9 mouse cellular contexts compared by ENCODE assay signal in the genomic region with DNA sequence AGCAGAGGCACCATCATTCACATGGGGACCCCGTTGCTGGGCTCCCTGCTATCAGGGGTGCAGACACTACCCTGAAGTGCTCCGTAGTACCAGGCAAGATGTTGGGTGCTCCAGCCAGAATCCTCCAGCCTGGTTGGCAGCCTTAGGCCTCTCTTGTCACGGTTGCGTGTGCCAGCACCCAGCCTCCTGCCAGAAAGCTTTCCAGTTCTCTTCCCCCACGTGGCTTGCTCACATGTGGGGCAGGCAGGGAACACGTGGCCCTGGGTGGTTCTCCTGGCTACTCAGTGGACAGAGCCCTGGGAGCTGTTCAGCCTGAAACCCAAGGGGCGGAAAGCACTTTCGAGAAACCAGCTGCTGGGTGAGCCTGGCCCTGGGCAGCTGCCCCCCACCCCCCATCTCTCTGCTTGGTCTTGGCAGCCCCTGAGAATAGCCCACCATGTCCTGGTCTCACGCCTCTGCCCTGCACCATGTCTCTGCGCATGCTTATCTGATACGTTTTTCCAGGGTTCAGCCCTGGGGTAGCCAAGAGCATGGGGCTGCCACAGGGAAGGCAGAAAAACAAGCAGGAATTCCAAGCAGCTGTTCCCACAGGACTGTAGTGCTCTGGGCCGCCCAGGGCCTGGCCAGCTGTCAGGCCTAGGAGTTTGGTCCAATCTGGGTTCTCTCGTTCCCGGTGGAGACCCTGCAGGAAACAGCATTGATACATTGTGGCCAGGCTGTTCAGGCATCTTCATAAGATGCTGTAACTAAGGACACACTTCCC. TPM values are rescaled to one million over a fixed set of nuclear protein-coding genes. Genes with fewer than 3 reads are reported as not detected.
DNase-seq lines count a peak whose midpoint lies in the region; ATAC-seq and TF ChIP-seq lines count a peak whose summit lies in the region.
"Had no signal": no experiment of that assay in that cellular context is flagged by ENCODE, and none has a peak within 500 bp of the region (broad histone marks: within the 10 kb centered on the region; RNA-seq: fewer than 3 reads in every experiment).

No protein-coding gene starts in this region.

- TF ChIP-seq POLR2A in spleen, adult 2 months (IDR thresholded peaks at IDR 0.05; ENCODE audit: low read depth, low read length): no peak

- no peak overlapping the region for H3K9ac ChIP-seq in forebrain, embryonic 15.5 days (replicated peaks)
- no peak overlapping the region for H3K9ac ChIP-seq in heart, embryonic 16.5 days (ENCODE audit: low read length)

- H3K4me2 ChIP-seq in forebrain, embryonic 15.5 days (replicated peaks): no peak overlapping the region
- no peak overlapping the region for H3K4me2 ChIP-seq in heart, embryonic 16.5 days (ENCODE audit: low read depth, low read length)

- ATAC-seq in forebrain, embryonic 15.5 days (replicated peaks): peak; percentile 70; the same call in 1 of the 2 replicates
- peak; percentile 76 for ATAC-seq in heart, embryonic 16.5 days (replicated peaks; ENCODE audit: extremely low read depth, insufficient read depth, low FRiP score)

- H3K4me3 ChIP-seq in spleen, adult 2 months (ENCODE audit: extremely low read depth, insufficient read depth, insufficient read length): no peak overlapping the region
- no peak overlapping the region for H3K4me3 ChIP-seq in forebrain, embryonic 15.5 days
- H3K4me3 ChIP-seq in heart, embryonic 16.5 days (ENCODE audit: low read length): no peak overlapping the region
- H3K4me3 ChIP-seq: megakaryocyte, embryonic 14.5 days had no signal

- no peaks in the 10 kb centered on the region for H3K27me3 ChIP-seq in spleen, adult 2 months (ENCODE audit: control insufficient read depth, insufficient read depth, low read length)
- H3K27me3 ChIP-seq in forebrain, embryonic 15.5 days: no peaks in the 10 kb centered on the region
- H3K27me3 ChIP-seq in heart, embryonic 16.5 days (ENCODE audit: control insufficient read depth, insufficient read depth, low read length): peaks cover 4% of the 10 kb centered on the region

- WGBS in spleen, adult 2 months: 82% methylated on average over 14 of the region's 14 CpGs
- 61% methylated on average over 14 of the region's 14 CpGs for WGBS in forebrain, embryonic 15.5 days
- WGBS in heart, embryonic 16.5 days: 39% methylated on average over 14 of the region's 14 CpGs

- TF ChIP-seq CTCF in spleen, adult 2 months (IDR thresholded peaks at IDR 0.05; ENCODE audit: extremely low read depth, insufficient read depth, insufficient read length, insufficient replicate concordance): no peak

- peaks cover 11% of the 10 kb centered on the region; the same call in 1 of the 2 replicates for H3K4me1 ChIP-seq in spleen, adult 2 months (ENCODE audit: control insufficient read depth, insufficient read depth, insufficient read length)
- peaks cover 12% of the 10 kb centered on the region for H3K4me1 ChIP-seq in forebrain, embryonic 15.5 days
- H3K4me1 ChIP-seq in heart, embryonic 16.5 days (ENCODE audit: control insufficient read depth, insufficient read depth, low read length): peaks cover 19% of the 10 kb centered on the region

- H3K9me3 ChIP-seq in forebrain, embryonic 15.5 days: no peaks in the 10 kb centered on the region
- H3K9me3 ChIP-seq in heart, embryonic 16.5 days (replicated peaks; ENCODE audit: control insufficient read depth, low read length): no peaks in the 10 kb centered on the region

- H3K27ac ChIP-seq in spleen, adult 2 months (ENCODE audit: insufficient read depth, low read length): peak overlapping the region; percentile 47
- H3K27ac ChIP-seq in forebrain, embryonic 15.5 days (replicated peaks): peak overlapping the region; percentile 59
- peak overlapping the region; percentile 67 for H3K27ac ChIP-seq in heart, embryonic 16.5 days (ENCODE audit: low read length)

- no peak for DNase-seq in spleen, adult 2 months (ENCODE audit: low read depth in 1 of 2, low spot score in 2 of 2)
- DNase-seq in spleen, postnatal 10 days (ENCODE audit: low spot score in 2 of 2): no peak
- DNase-seq in layer of hippocampus, adult 8-10 months (ENCODE audit: low spot score in 2 of 2): peak; percentile 88 to 91
- DNase-seq in lung, postnatal 10 days: peak; percentile 87
- peak; percentile 71 for DNase-seq in testis, postnatal 14 days (ENCODE audit: low spot score)
- no peak for DNase-seq in spleen, postnatal 14 days (ENCODE audit: low spot score in 2 of 2)

- H3K36me3 ChIP-seq in spleen, adult 2 months (ENCODE audit: control insufficient read depth, insufficient read depth, low read length): no peaks in the 10 kb centered on the region
- H3K36me3 ChIP-seq in forebrain, embryonic 15.5 days: no peaks in the 10 kb centered on the region
- no peaks in the 10 kb centered on the region for H3K36me3 ChIP-seq in heart, embryonic 16.5 days (ENCODE audit: control insufficient read depth, insufficient read depth)

RNA-seq across cellular contexts. Expression of gene Crispld2, which starts 54.2 kb away (rescaled TPM):
- polyA plus RNA-seq in spleen, adult 2 months (2012; rRNA removed): 4.1 and 8.9 TPM in 2 replicates
- polyA plus RNA-seq in forebrain, embryonic 15.5 days (2015; fragmentation: Nextera tagmentation; extraction: Ambion mirVana): 1.1 and 1.2 TPM in 2 replicates
- 2.4 and 3.6 TPM in 2 replicates for polyA plus RNA-seq in heart, embryonic 16.5 days (2015; fragmentation: Nextera tagmentation; extraction: Ambion mirVana)
- 1 to 10 TPM; 2.2 to 5.2 (median 2.9) TPM for total RNA-seq in layer of hippocampus, adult 8-10 months (2022)

RNA-seq across cellular contexts. Expression of gene Zdhhc7, which starts 54.8 kb away (rescaled TPM):
- 45.8 and 57.9 TPM in 2 replicates for polyA plus RNA-seq in spleen, adult 2 months (2012; rRNA removed)
- polyA plus RNA-seq in forebrain, embryonic 15.5 days (2015; fragmentation: Nextera tagmentation; extraction: Ambion mirVana): 30.9 and 34.5 TPM in 2 replicates
- 35.8 and 37.8 TPM in 2 replicates for polyA plus RNA-seq in heart, embryonic 16.5 days (2015; fragmentation: Nextera tagmentation; extraction: Ambion mirVana)
- 10 to 100 TPM; 28.4 to 37.8 (median 32.3) TPM for total RNA-seq in layer of hippocampus, adult 8-10 months (2022)

Comparison
In these comparisons a context has a peak if more than half of its experiments do, and no peak if none do; other contexts are left out.
1. DNase-seq: peak in layer of hippocampus, adult 8-10 months (2 of 2), lung, postnatal 10 days (single experiment) and testis, postnatal 14 days (single experiment); none in spleen, adult 2 months (0 of 2), spleen, postnatal 10 days (0 of 2) and spleen, postnatal 14 days (0 of 2).
2. Peak in every context shown above with its lines, with median percentiles within 50 percentile points of each other: H3K27ac ChIP-seq.